Mouse (Mus musculus): Measurements from ENCODE around the gene Atp8a1.

DNA sequence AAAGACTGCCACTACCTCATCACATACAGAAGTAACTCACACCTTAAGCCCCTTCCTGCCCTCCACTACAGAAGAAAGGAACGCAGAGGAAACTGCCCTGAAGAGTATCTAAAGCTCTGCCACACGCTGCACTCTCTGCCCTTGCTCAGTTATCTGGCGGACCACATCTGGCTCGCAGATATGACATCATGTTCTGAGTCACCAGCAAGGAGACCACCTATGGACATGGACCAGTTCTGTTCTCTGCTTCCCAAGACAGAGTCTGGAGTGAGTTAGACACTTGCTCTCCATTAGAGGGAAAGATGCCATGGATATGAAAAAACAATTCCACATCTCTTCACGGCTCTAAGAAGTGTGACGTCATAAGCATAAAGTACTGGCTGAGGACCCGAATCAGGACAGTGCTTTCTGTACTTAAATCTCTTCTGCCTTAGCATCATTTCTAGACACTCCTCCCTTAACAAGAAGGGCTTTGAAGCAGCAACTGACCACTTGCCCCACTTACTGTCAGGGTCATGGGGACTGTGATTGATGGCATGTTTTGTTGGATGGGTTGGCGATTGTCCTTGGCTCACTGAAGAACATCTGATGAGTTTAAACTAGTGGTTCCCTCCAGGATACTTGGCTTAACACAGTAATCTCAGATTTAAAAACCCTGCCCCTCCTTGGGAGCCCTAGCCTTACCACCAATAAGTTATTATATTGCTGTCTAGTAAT is 206.5 kb downstream of the Atp8a1 start:
- TF ChIP-seq CTCF (IDR thresholded peaks at IDR 0.05; ENCODE audit: control insufficient read depth, insufficient read depth, insufficient read length) (no peak), MYOD1 (IDR thresholded peaks at IDR 0.05; ENCODE audit: control insufficient read depth, insufficient read length, low read depth) (no peak), USF1 (IDR thresholded peaks at IDR 0.05; ENCODE audit: low read depth) (no peak), MAX (IDR thresholded peaks at IDR 0.05) (no peak), MYOG (IDR thresholded peaks at IDR 0.05; ENCODE audit: control insufficient read depth, extremely low read depth, insufficient read length) (no peak)

Data from C2C12 (cell line).